Mouse (Mus musculus) CH12.LX (cell line): ENCODE measurements around the gene 4921504E06Rik.

ENCODE experiments used
- CTCF ChIP-seq, 2 experiments: IDR thresholded peaks in 1 of 2; conservative IDR thresholded peaks in 1 of 2; 2 replicates each; pipeline ENCODE4 v1.5.1; 2011 to 2012; ENCODE audit warnings: low read depth in 2 of 2, low read length in 2 of 2, improper control_type of control experiment in 1 of 2, inconsistent platforms in 1 of 2, mild to moderate bottlenecking in 1 of 2, moderate library complexity in 1 of 2
- POLR2A ChIP-seq: IDR thresholded peaks from 2 replicates; pipeline ENCODE4 v1.6.1; 2011; ENCODE audit warnings: low read depth, mild to moderate bottlenecking, improper control_type of control experiment, low read length

GRCm38 (mm10) chr2:19560654-19561053, 6.9 kb upstream of the 4921504E06Rik start:
- no peak for TF ChIP-seq CTCF (conservative IDR thresholded peaks at IDR 0.05 in 1 of 2, IDR thresholded peaks at IDR 0.05 in 1 of 2; ENCODE audit: low read depth in 2 of 2, low read length in 2 of 2)
- TF ChIP-seq POLR2A, result no peak
